Mouse (Mus musculus) heart, adult 8-10 months (tissue): ENCODE data around the gene Gm20532. TPM values are rescaled to one million over a fixed set of nuclear protein-coding genes. Genes with fewer than 3 reads are reported as not detected.

ENCODE experiments used
- DNase-seq: peaks from one replicate; pipeline ENCODE4 v3.0.0; 2022; ENCODE audit warnings: low spot score
- total RNA-seq, 4 experiments: library from RNA; stranded (reverse); gene quantifications; 2 replicates each; pipeline ENCODE4 v1.2.4; 2022

Gm20532 gene
- total RNA-seq, 4 experiments from 2014 or later: not detected

DNA sequence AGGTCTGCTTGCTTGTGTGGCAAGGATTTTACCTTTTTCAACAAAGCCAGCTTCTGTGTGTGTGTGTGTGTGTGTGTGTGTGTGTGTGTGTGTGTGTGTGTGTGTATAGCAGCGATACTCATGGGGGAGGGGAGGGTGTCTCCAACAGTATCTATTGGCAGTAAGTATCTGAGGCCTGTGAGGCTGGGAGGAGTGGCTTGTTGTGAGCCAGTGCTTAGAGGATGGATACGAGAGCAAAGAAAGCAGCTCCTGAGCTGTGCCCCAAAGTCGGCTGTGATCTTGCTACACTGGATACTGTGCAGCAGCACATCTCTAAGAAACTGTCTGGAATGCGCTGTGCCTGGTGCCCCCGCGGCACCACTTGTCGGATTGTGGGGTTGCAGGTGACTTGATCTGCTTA, 31.5 kb downstream of the Gm20532 start:
- DNase-seq: no peak

DNA sequence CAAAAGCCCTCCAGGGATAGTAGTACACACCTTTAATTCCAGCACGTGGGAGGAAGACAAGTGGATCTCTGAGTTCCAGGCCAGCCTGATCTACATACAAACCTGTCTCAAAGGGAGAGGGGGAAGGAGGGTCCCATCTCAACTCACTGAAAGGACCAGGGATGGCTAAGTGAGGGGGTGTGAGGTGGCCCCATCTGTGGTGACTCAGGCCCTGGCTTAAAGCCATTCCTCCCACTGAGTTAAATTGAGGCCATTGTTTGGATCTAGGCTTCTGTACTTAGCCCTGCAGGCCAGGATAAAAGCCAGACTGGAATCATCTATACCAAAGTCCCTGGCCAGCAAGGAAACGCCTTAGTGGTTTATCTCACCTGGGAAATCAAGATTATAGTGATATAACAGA, 34.8 kb downstream of the Gm20532 start:
- no peak for DNase-seq

- no peak for DNase-seq
Observed at GRCm38 (mm10) chr2:26622984-26623383, 36.5 kb downstream of the Gm20532 start.

GRCm38 (mm10) chr2:26625419-26625818, 39.0 kb downstream of the Gm20532 start:
- no peak for DNase-seq

DNA sequence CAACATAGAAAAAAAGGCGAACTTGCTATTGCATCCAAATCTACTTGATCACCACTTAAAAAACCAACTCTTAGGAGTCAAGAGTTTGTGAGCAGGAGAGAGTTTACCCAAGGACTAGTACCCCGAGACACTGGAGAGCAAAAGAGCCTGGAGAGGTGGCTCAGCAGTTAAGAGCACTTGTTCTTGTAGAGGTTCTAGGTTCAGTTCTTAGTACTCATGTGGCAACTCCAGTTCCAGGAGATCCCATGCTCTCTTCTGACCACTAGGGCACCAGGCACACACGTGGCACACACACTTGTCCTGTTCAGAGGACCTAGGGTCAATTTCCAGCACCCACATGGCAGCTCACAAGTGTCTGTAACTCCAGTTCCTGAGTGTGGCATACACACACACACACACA, 39.6 kb downstream of the Gm20532 start:
- no peak for DNase-seq

DNA sequence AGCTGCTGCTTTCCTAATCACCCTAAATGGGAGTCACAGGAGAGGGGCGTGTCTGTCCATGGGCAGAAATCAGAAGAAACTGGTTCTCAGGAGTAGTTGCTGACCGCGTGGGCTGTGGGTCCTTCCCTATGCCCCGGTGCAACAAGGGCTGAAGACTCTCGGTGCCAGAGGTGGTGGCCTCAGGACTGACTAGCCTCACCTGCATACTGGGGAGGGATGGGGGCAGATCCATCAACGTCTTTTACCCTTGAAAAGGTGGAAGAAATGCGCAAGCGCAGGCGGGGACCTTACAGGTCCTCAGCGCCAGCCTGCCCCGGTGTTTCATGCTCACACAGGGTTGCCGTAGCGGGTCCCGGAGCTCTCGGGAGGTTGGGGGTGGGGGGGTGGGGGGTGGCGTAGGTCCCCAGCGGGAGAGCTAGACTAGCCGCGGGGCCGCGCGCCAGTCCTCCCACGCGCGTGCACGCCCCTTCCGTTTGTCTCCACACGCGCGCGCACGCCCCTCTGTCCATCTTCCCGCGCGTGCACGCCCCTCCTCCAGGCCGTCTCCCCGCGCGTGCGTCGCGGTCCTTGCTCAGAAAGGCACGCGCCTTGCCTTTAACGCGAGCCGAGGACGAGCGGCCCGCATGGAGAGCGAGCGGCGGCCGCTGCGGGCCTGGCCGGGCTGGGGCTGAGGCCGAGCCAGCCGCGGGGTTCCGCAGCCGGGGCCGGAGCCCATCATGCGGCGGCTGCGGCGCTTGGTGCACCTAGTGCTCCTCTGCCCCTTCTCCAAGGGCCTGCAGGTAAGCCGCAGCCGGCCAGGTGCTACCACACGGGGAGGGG, 41.7 kb downstream of the Gm20532 start, which contains the start of gene Fam69b:
Gene Fam69b, plus strand, starts transcription at position 537 of the 819 bp plus-strand sequence.
- peak; percentile 40 for DNase-seq

- DNase-seq: no peak
Observed at GRCm38 (mm10) chr2:26628792-26629437, 42.5 kb downstream of the Gm20532 start.

DNA sequence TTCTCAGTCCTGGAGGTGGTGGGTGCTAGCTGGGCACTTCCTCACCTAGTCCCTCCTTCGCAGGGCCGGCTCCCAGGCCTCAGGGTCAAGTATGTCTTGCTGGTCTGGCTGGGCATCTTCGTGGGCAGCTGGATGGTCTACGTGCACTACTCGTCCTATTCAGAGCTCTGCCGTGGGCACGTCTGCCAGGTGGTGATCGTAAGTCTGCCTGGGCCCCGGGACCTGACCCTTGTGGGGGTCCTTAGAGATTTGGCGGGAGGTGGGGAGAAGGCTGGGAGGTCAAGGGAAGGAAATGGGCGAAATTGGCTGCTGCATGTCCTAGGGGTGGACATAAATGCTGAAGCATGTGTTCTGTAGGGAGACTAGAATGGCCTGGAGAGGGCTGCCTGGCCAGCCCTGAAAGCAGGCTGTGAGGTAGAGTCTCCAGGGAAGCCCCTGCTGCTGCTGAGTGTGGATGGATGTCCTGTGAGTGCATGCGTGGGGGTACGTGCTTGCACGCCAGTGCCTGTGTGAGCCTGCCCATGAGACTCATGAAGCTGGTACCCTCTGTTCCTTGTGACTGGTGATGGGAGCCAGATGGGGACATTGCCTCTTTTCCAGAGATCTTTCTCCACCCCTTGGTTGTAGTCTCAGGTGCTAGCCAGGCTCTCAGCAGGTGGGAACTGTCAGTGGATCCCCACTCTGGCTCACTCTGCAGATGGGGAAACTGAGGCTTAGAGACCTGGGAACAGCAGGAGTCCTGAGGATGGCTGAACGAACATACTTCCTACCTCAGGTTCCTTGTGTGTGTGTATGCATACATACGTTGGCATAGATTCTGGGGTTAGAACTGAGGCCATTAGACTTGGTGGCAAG, 46.3 kb downstream of the Gm20532 start:
- no peak for DNase-seq

- no peak for DNase-seq
Observed at GRCm38 (mm10) chr2:26633953-26634530, 47.6 kb downstream of the Gm20532 start.

DNA sequence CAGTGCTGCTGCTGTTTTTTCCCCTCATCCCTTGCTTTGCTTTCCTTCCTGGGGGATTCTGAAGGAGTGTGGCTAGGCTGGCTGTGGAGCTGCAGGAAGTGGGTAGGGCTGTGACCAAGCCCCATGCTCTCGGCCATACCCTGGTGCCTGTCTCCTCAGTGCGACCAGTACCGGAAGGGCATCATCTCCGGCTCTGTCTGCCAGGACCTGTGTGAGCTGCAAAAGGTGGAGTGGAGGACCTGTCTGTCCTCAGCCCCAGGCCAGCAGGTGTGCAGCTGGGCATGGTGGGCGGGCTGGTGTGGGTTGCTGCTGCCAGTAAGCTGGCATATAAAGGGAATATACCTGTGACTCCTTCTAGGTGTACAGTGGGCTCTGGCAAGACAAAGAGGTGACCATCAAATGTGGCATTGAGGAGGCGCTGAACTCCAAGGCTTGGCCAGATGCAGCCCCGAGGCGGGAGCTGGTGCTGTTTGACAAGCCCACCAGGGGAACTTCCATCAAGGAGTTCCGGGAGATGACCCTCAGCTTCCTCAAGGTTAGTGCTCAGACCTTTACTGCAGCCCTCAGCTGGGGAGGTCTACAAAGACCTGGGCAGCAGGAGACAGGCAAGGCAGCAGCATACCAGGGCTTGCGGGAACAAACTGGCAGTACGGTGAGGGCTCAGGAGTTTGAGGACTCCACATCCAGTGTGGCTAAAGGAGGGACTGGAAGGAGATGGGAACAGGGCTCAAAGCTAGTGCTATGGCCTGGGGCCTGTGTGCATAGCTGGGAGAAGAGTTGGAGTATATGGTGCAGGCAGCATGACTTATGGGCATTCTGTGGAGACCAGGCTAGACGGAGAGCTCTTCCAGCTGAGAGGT, 48.4 kb downstream of the Gm20532 start:
- DNase-seq: no peak

- no peak for DNase-seq
Observed at GRCm38 (mm10) chr2:26635489-26636324, 49.3 kb downstream of the Gm20532 start.

DNA sequence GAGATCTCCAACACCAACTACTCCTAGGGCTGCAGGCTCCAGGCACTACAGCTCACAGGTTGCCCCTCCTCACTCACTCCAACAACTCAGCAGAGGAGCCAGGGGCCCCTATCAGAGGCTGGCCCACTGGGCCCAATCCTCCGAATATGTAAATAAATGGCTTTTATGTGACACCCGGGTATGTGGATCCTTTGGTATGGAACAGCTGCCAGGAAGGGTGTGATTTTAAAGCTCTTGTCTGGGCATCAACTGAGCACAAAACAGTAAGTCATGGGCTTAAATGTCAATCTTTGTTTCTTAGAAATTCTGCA, 49.8 kb downstream of the Gm20532 start:
- DNase-seq: no peak

GRCm38 (mm10) chr2:26637316-26637932, 51.0 kb downstream of the Gm20532 start:
- DNase-seq: no peak

DNA sequence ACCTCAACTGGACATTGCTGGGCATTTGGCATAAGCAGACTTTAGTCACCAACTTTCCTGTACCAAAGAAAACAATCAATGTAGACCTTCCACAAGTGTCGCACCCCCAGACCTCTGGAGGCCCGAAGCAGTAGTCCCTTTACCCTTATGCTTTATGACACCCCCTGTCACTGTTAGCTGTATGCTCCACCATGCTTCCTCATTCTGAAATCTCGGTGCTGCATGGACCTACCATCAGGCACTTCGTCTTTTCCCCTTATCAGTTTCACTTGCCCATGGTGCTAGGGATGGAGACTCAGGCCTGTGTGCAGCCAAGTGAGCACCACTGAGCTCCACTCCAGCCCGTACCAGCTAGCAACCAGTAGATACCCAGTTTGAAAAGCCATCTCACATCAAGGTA, 51.6 kb downstream of the Gm20532 start:
- no peak for DNase-seq

- no peak for DNase-seq
Observed at GRCm38 (mm10) chr2:26638572-26638971, 52.1 kb downstream of the Gm20532 start.

GRCm38 (mm10) chr2:26639083-26639482, 52.6 kb downstream of the Gm20532 start:
- DNase-seq: no peak

- DNase-seq: peak; percentile 97
Observed at GRCm38 (mm10) chr2:26639838-26640830, 53.7 kb downstream of the Gm20532 start.

DNA sequence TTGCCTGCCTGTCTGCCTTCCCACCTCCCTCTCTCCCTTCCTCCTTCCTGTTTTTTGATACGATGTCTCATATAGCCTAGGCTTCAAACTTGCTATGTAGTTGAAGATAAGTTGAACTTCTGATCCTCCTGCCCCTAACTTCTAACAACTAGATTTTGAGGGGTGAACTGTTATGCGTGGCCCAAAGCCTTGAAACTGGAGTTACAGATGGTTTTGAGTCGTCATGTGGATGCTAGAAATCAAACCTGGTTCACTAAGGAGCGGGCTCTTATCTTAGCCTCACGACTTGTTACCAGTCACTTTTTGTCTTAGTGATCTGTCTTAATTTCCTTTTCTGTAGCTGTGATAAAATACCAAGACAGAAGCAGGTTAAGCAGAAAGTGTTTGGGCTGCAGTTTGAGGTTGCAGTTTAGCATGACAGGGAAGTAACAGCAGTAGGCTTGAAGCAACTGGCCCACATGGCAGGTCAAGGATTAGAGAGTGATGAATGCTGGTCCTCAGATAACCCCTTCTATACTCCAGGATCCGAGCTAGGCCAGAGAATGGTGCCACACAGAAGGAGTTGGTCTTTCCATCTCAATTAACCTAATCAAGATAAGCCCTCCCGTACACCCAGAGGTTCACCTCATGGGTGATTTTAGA, 54.7 kb downstream of the Gm20532 start:
- DNase-seq: no peak
